Mouse (Mus musculus) stomach, embryonic 16.5 days (tissue): ENCODE results near the gene As3mt. TPM values are rescaled to one million over a fixed set of nuclear protein-coding genes. Genes with fewer than 3 reads are reported as not detected.
"Not testable (repeated sequence)": the region's sequence is repeated elsewhere in the genome, so short reads cannot be mapped to it uniquely, and the experiment has no call there.

Source experiments
- ATAC-seq: fragments of 200-750 bp; cut with Nextera tagmentation; 2 replicates; pipeline ENCODE4 v1.8.0; 2017; ENCODE audit warnings: moderate number of reproducible peaks, moderate TSS enrichment; ENCODE audit not compliant: insufficient read depth, low FRiP score
- H3K27ac ChIP-seq: fragments of 300-500 bp; sonication (generic); 2 replicates; pipeline ENCODE4 v1.5.1; 2014; ENCODE audit warnings: low read length
- H3K27me3 ChIP-seq: fragments of 300-500 bp; sonication (generic); 2 replicates; pipeline ENCODE4 v1.6.1; 2014; ENCODE audit warnings: low read length, control low read depth, mixed read lengths; ENCODE audit not compliant: control insufficient read depth, insufficient read depth
- H3K36me3 ChIP-seq: fragments of 300-500 bp; sonication (generic); 2 replicates; pipeline ENCODE4 v1.6.1; 2014; ENCODE audit warnings: low read length; ENCODE audit not compliant: control insufficient read depth, insufficient read depth
- H3K4me1 ChIP-seq: fragments of 300-500 bp; sonication (generic); 2 replicates; pipeline ENCODE4 v1.6.1; 2014; ENCODE audit warnings: low read length, control low read depth, mixed read lengths; ENCODE audit not compliant: control insufficient read depth, insufficient read depth
- H3K4me2 ChIP-seq: fragments of 300-500 bp; sonication (generic); 2 replicates; pipeline ENCODE4 v1.6.1; 2014; ENCODE audit warnings: low read depth, low read length, mixed read lengths
- H3K4me3 ChIP-seq: fragments of 300-500 bp; sonication (generic); replicated peaks from 2 replicates; pipeline ENCODE4 v1.5.1; 2014; ENCODE audit warnings: mild to moderate bottlenecking, low read length
- H3K9ac ChIP-seq: fragments of 300-500 bp; sonication (generic); 2 replicates; pipeline ENCODE4 v1.6.1; 2014; ENCODE audit warnings: low read length
- H3K9me3 ChIP-seq: fragments of 300-500 bp; sonication (generic); replicated peaks from 2 replicates; pipeline ENCODE4 v1.6.1; 2016; ENCODE audit warnings: low read length, control low read depth; ENCODE audit not compliant: control insufficient read depth
- WGBS: fragments of 180-500 bp; shearing (Covaris S2); extraction: QIAGEN DNeasy Blood & Tissue Kit; methylation state at CpG from one replicate; pipeline ENCODE4 v1.1.7; 2014; 5-methylcytosine and 5-hydroxymethylcytosine counted together
- polyA plus RNA-seq: library from polyadenylated mRNA; unstranded; fragments of >200 nt; fragmentation: Nextera tagmentation; extraction: Ambion mirVana; gene quantifications from 2 replicates; pipeline ENCODE4 v1.2.1, GENCODE M21; 2015

The As3mt gene
- polyA plus RNA-seq, 1 experiment from 2014 or later, result 28.1 TPM

- not testable (repeated sequence) for H3K9ac ChIP-seq, ATAC-seq, H3K27ac ChIP-seq, H3K4me3 ChIP-seq, H3K36me3 ChIP-seq, H3K9me3 ChIP-seq, H3K27me3 ChIP-seq, H3K4me2 ChIP-seq, H3K4me1 ChIP-seq
- 94% methylated on average over 5 of the region's 5 CpGs for WGBS
These were observed 25.4 kb downstream of the As3mt start for GRCm38 (mm10) chr19:46732673-46733072.

- H3K27ac ChIP-seq, result no peak overlapping the region
- ATAC-seq, result no peak
- no peak overlapping the region for H3K9ac ChIP-seq
- no peaks in the 10 kb centered on the region for H3K4me1 ChIP-seq
- H3K4me2 ChIP-seq, result no peak overlapping the region
- no peaks in the 10 kb centered on the region for H3K9me3 ChIP-seq
- no peaks in the 10 kb centered on the region for H3K36me3 ChIP-seq
- no peaks in the 10 kb centered on the region for H3K27me3 ChIP-seq
- 88% methylated on average over 7 of the region's 7 CpGs for WGBS
- H3K4me3 ChIP-seq, result no peak overlapping the region
These were observed 26.4 kb downstream of the As3mt start for GRCm38 (mm10) chr19:46733626-46734025.

- Histone ChIP-seq H3K27me3 (no peaks in the 10 kb centered on the region), H3K9me3 (no peaks in the 10 kb centered on the region), H3K36me3 (no peaks in the 10 kb centered on the region), H3K27ac (no peak overlapping the region), H3K4me1 (no peaks in the 10 kb centered on the region), H3K4me3 (no peak overlapping the region), H3K9ac (no peak overlapping the region), H3K4me2 (no peak overlapping the region)
- WGBS, result 38% methylated on average over 5 of the region's 5 CpGs
- ATAC-seq, result no peak
These were observed 28.0 kb downstream of the As3mt start for GRCm38 (mm10) chr19:46735241-46735640.

GRCm38 (mm10) chr19:46737106-46737505, 29.8 kb downstream of the As3mt start:
- Histone ChIP-seq H3K27ac (no peak overlapping the region), H3K4me2 (no peak overlapping the region), H3K36me3 (no peaks in the 10 kb centered on the region), H3K9me3 (no peaks in the 10 kb centered on the region), H3K4me3 (no peak overlapping the region), H3K4me1 (no peaks in the 10 kb centered on the region), H3K9ac (no peak overlapping the region), H3K27me3 (no peaks in the 10 kb centered on the region)
- ATAC-seq, result no peak
- 52% methylated on average over 7 of the region's 7 CpGs for WGBS

GRCm38 (mm10) chr19:46740341-46741008, 33.2 kb downstream of the As3mt start:
- Histone ChIP-seq H3K4me2 (no peak overlapping the region), H3K4me3 (no peak overlapping the region), H3K27me3 (no peaks in the 10 kb centered on the region), H3K9ac (no peak overlapping the region), H3K9me3 (no peaks in the 10 kb centered on the region), H3K4me1 (no peaks in the 10 kb centered on the region), H3K27ac (no peak overlapping the region), H3K36me3 (no peaks in the 10 kb centered on the region)
- ATAC-seq, result no peak
- 57% methylated on average over 7 of the region's 7 CpGs for WGBS

GRCm38 (mm10) chr19:46741574-46741973, 34.3 kb downstream of the As3mt start:
- Histone ChIP-seq H3K4me3 (no peak overlapping the region), H3K27ac (no peak overlapping the region), H3K9ac (no peak overlapping the region), H3K36me3 (no peaks in the 10 kb centered on the region), H3K4me2 (no peak overlapping the region), H3K27me3 (no peaks in the 10 kb centered on the region), H3K9me3 (no peaks in the 10 kb centered on the region), H3K4me1 (no peaks in the 10 kb centered on the region)
- no peak for ATAC-seq
- WGBS, result 32% methylated on average over 6 of the region's 6 CpGs

GRCm38 (mm10) chr19:46744681-46745080, 37.4 kb downstream of the As3mt start:
- no peak overlapping the region for H3K4me2 ChIP-seq
- H3K27ac ChIP-seq, result no peak overlapping the region
- ATAC-seq, result no peak
- no peak overlapping the region for H3K4me3 ChIP-seq
- WGBS, result 59% methylated on average over 9 of the region's 9 CpGs
- no peaks in the 10 kb centered on the region for H3K9me3 ChIP-seq
- H3K27me3 ChIP-seq, result no peaks in the 10 kb centered on the region
- H3K36me3 ChIP-seq, result no peaks in the 10 kb centered on the region
- no peak overlapping the region for H3K9ac ChIP-seq
- H3K4me1 ChIP-seq, result no peaks in the 10 kb centered on the region

GRCm38 (mm10) chr19:46747799-46748198, 40.5 kb downstream of the As3mt start:
- ATAC-seq, result no peak
- Histone ChIP-seq H3K27me3 (no peaks in the 10 kb centered on the region), H3K4me2 (no peak overlapping the region), H3K36me3 (no peaks in the 10 kb centered on the region), H3K27ac (no peak overlapping the region), H3K9me3 (no peaks in the 10 kb centered on the region), H3K4me1 (no peaks in the 10 kb centered on the region), H3K4me3 (no peak overlapping the region), H3K9ac (no peak overlapping the region)
- WGBS, result 82% methylated on average over 3 of the region's 3 CpGs

GRCm38 (mm10) chr19:46752235-46752634, 45.0 kb downstream of the As3mt start:
- H3K9me3 ChIP-seq, result no peaks in the 10 kb centered on the region
- no peak overlapping the region for H3K4me3 ChIP-seq
- no peak overlapping the region for H3K9ac ChIP-seq
- no peak overlapping the region for H3K4me2 ChIP-seq
- no peaks in the 10 kb centered on the region for H3K27me3 ChIP-seq
- no peak for ATAC-seq
- H3K4me1 ChIP-seq, result no peaks in the 10 kb centered on the region
- 84% methylated on average over 5 of the region's 5 CpGs for WGBS
- H3K36me3 ChIP-seq, result no peaks in the 10 kb centered on the region
- no peak overlapping the region for H3K27ac ChIP-seq
